ENCODE assay signal across 30 mouse cellular contexts in the genomic region with DNA sequence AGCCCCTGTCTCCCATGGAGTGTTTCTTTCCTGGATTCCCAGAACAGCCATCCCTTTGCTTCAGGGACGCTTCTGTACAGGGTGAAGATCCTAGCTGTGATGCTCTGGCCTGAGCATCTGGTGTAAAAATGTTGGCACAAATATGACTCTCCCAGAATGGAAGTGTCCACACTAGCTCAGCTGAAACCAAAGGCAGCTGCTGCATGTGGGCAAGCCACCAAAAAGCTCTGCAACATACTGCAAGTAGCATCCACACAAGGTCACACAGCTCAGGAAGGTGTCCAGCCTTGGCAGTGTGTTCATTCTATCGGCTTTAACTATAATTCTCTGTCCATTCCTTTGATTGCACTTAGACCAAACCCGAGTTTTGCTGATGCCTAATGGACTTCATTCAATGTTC. TPM values are rescaled to one million over a fixed set of nuclear protein-coding genes. Genes with fewer than 3 reads are reported as not detected.
DNase-seq lines count a peak whose midpoint lies in the region; ATAC-seq and TF ChIP-seq lines count a peak whose summit lies in the region.
"Had no signal": no experiment of that assay in that cellular context is flagged by ENCODE, and none has a peak within 500 bp of the region (broad histone marks: within the 10 kb centered on the region; RNA-seq: fewer than 3 reads in every experiment).

No protein-coding gene starts in this region.

- no peak overlapping the region for H3K27ac ChIP-seq in gastrocnemius, adult 2 months
- H3K27ac ChIP-seq in hindbrain, postnatal 0 days: no peak overlapping the region
- H3K27ac ChIP-seq in hindbrain, embryonic 14.5 days: no peak overlapping the region
- H3K27ac ChIP-seq in kidney, adult 2 months (ENCODE audit: insufficient read depth, low read depth, low read length): no peak overlapping the region
- H3K27ac ChIP-seq: embryonic facial prominence, embryonic 10.5 days; embryonic facial prominence, embryonic 15.5 days; forebrain, embryonic 12.5 days; kidney, embryonic 15.5 days; limb, embryonic 13.5 days; liver, embryonic 12.5 days; midbrain, embryonic 12.5 days; neural tube, embryonic 15.5 days had no signal

- 70% methylated on average over 3 of the region's 3 CpGs for WGBS in hindbrain, postnatal 0 days
- 88% methylated on average over 3 of the region's 3 CpGs for WGBS in hindbrain, embryonic 14.5 days
- 84% methylated on average over 3 of the region's 3 CpGs for WGBS in kidney, adult 2 months

- no peak overlapping the region for H3K4me3 ChIP-seq in gastrocnemius, adult 2 months
- no peak overlapping the region for H3K4me3 ChIP-seq in hindbrain, postnatal 0 days (ENCODE audit: low read length)
- H3K4me3 ChIP-seq in hindbrain, embryonic 14.5 days (replicated peaks; ENCODE audit: low read length): no peak overlapping the region
- no peak overlapping the region for H3K4me3 ChIP-seq in kidney, adult 2 months (ENCODE audit: insufficient read depth, low read depth, low read length)
- H3K4me3 ChIP-seq: embryonic facial prominence, embryonic 10.5 days; embryonic facial prominence, embryonic 15.5 days; forebrain, embryonic 12.5 days; kidney, embryonic 15.5 days; limb, embryonic 13.5 days; liver, embryonic 12.5 days; megakaryocyte, embryonic 14.5 days; midbrain, embryonic 12.5 days; neural tube, embryonic 15.5 days had no signal

- no peak overlapping the region for H3K9ac ChIP-seq in hindbrain, postnatal 0 days (replicated peaks; ENCODE audit: low read length)
- H3K9ac ChIP-seq in hindbrain, embryonic 14.5 days: no peak overlapping the region
- H3K9ac ChIP-seq: embryonic facial prominence, embryonic 15.5 days; forebrain, embryonic 12.5 days; kidney, embryonic 15.5 days; limb, embryonic 13.5 days; liver, embryonic 12.5 days; liver, postnatal 0 days; midbrain, embryonic 12.5 days; neural tube, embryonic 15.5 days had no signal

- H3K4me1 ChIP-seq in hindbrain, postnatal 0 days (ENCODE audit: insufficient read depth, low read length): no peaks in the 10 kb centered on the region
- no peaks in the 10 kb centered on the region for H3K4me1 ChIP-seq in hindbrain, embryonic 14.5 days (replicated peaks; ENCODE audit: control insufficient read depth, insufficient read depth, low read length)
- no peaks in the 10 kb centered on the region for H3K4me1 ChIP-seq in kidney, adult 2 months (ENCODE audit: control insufficient read depth, insufficient read depth, low read length)
- H3K4me1 ChIP-seq: embryonic facial prominence, embryonic 10.5 days; embryonic facial prominence, embryonic 15.5 days; forebrain, embryonic 12.5 days; kidney, embryonic 15.5 days; limb, embryonic 13.5 days; liver, embryonic 12.5 days; megakaryocyte, embryonic 14.5 days; midbrain, embryonic 12.5 days; neural tube, embryonic 15.5 days had no signal

- H3K4me2 ChIP-seq in hindbrain, postnatal 0 days (ENCODE audit: low read depth, low read length): no peak overlapping the region
- no peak overlapping the region for H3K4me2 ChIP-seq in hindbrain, embryonic 14.5 days (replicated peaks)
- H3K4me2 ChIP-seq: embryonic facial prominence, embryonic 15.5 days; forebrain, embryonic 12.5 days; kidney, embryonic 15.5 days; limb, embryonic 13.5 days; liver, embryonic 12.5 days; midbrain, embryonic 12.5 days; neural tube, embryonic 15.5 days had no signal

- 0 out of 2 replicates have a peak, but pooled peaks have one; percentile 18 for ATAC-seq in hindbrain, postnatal 0 days
- ATAC-seq in hindbrain, embryonic 14.5 days (ENCODE audit: low FRiP score): no peak
- ATAC-seq: intestine, postnatal 0 days; liver, embryonic 12.5 days; liver, postnatal 0 days had no signal

- no peak for TF ChIP-seq CTCF in gastrocnemius, adult 2 months (IDR thresholded peaks at IDR 0.05)
- TF ChIP-seq CTCF in hindbrain, postnatal 0 days (IDR thresholded peaks at IDR 0.05; ENCODE audit: low read depth): no peak
- TF ChIP-seq CTCF in kidney, adult 2 months (conservative IDR thresholded peaks at IDR 0.05; ENCODE audit: insufficient read depth, insufficient read length, low read depth, low read length): no peak

- DNase-seq in gastrocnemius, postnatal 10 days: peak; percentile 31
- no peak for DNase-seq in gastrocnemius, adult 2 months
- peak; percentile 64 for DNase-seq in hindbrain, postnatal 0 days (ENCODE audit: low spot score)
- no peak for DNase-seq in hindbrain, embryonic 14.5 days (ENCODE audit: low spot score)
- peak; percentile 54 for DNase-seq in adipocyte (ENCODE audit: low spot score)
- DNase-seq in testis, postnatal 14 days (ENCODE audit: low spot score): peak; percentile 29
- DNase-seq in kidney, adult 2 months: no peak
- DNase-seq: adrenal gland, postnatal 25 days; cerebellum, adult 2 months; cerebellum, postnatal 25 days; kidney, postnatal 25 days; liver, postnatal 0 days; lung, postnatal 4 days; retina, postnatal 1 day; right cerebral cortex, postnatal 25 days; spleen, adult 18-20 months; thymus, adult 2 months; thymus, postnatal 36 days had no signal

- intact Hi-C loops in gastrocnemius, adult 2 months (cut with DNase I): no loop called here

- H3K27me3 ChIP-seq in hindbrain, postnatal 0 days (ENCODE audit: insufficient read depth, low read length): no peaks in the 10 kb centered on the region
- H3K27me3 ChIP-seq in hindbrain, embryonic 14.5 days (ENCODE audit: control insufficient read depth, insufficient read depth, low read length): no peaks in the 10 kb centered on the region
- no peaks in the 10 kb centered on the region for H3K27me3 ChIP-seq in kidney, adult 2 months (replicated peaks; ENCODE audit: control insufficient read depth, insufficient read depth, low read length)
- H3K27me3 ChIP-seq: embryonic facial prominence, embryonic 15.5 days; forebrain, embryonic 12.5 days; kidney, embryonic 15.5 days; limb, embryonic 13.5 days; liver, embryonic 12.5 days; midbrain, embryonic 12.5 days; neural tube, embryonic 15.5 days had no signal

- H3K36me3 ChIP-seq in hindbrain, postnatal 0 days (ENCODE audit: insufficient read depth, low read length): no peaks in the 10 kb centered on the region
- H3K36me3 ChIP-seq in hindbrain, embryonic 14.5 days (replicated peaks; ENCODE audit: control insufficient read depth, insufficient read depth): no peaks in the 10 kb centered on the region
- no peaks in the 10 kb centered on the region for H3K36me3 ChIP-seq in kidney, adult 2 months (ENCODE audit: control insufficient read depth, insufficient read depth, low read length)
- H3K36me3 ChIP-seq: embryonic facial prominence, embryonic 10.5 days; embryonic facial prominence, embryonic 15.5 days; forebrain, embryonic 12.5 days; kidney, embryonic 15.5 days; limb, embryonic 13.5 days; liver, embryonic 12.5 days; midbrain, embryonic 12.5 days; neural tube, embryonic 15.5 days had no signal

- no peak for TF ChIP-seq POLR2A in kidney, adult 2 months (IDR thresholded peaks at IDR 0.05; ENCODE audit: low read depth, low read length)

- no peaks in the 10 kb centered on the region for H3K9me3 ChIP-seq in hindbrain, postnatal 0 days (ENCODE audit: low read length)
- 0 out of 2 replicates have a peak, but pooled peaks cover 3% of the 10 kb centered on the region for H3K9me3 ChIP-seq in hindbrain, embryonic 14.5 days (ENCODE audit: control insufficient read depth, low read length)
- H3K9me3 ChIP-seq: embryonic facial prominence, embryonic 10.5 days; embryonic facial prominence, embryonic 15.5 days; forebrain, embryonic 12.5 days; kidney, embryonic 15.5 days; limb, embryonic 13.5 days; liver, embryonic 12.5 days; midbrain, embryonic 12.5 days; neural tube, embryonic 15.5 days had no signal

RNA-seq across cellular contexts. Expression of gene Kif5c, which starts 38.5 kb away (rescaled TPM):
- 1 to 10 TPM; 1.1 to 1.5 TPM for total RNA-seq in gastrocnemius, postnatal 10 days (2021)
- total RNA-seq in gastrocnemius, adult 2 months (2021): under 1 TPM; 0.10 to 0.20 TPM
- total RNA-seq in hindbrain, postnatal 0 days (2014; rRNA removed): 262 and 290 TPM in 2 replicates
- polyA plus RNA-seq in hindbrain, postnatal 0 days (2015; fragmentation: Nextera tagmentation; extraction: Ambion mirVana): 145 and 151 TPM in 2 replicates
- polyA plus RNA-seq in hindbrain, embryonic 14.5 days (2014; fragmentation: Nextera tagmentation; extraction: Ambion mirVana): 224 and 233 TPM in 2 replicates
- 0.45 and 0.58 TPM in 2 replicates for polyA plus RNA-seq in kidney, adult 2 months (2012; rRNA removed)
- total RNA-seq: granulocyte monocyte progenitor cell, adult 5-6 weeks; monocyte, adult 5-6 weeks had no signal

Comparison
In these comparisons a context has a peak if more than half of its experiments do, and no peak if none do; other contexts are left out.
1. DNase-seq: peak in gastrocnemius, postnatal 10 days (single experiment), hindbrain, postnatal 0 days (single experiment), adipocyte (single experiment) and testis, postnatal 14 days (single experiment); none in gastrocnemius, adult 2 months (single experiment), hindbrain, embryonic 14.5 days (single experiment) and kidney, adult 2 months (single experiment).
2. RNA of gene Kif5c, which starts 38.5 kb away (total RNA-seq): 262 to 290 TPM in hindbrain, postnatal 0 days; 1.1 to 1.5 TPM in gastrocnemius, postnatal 10 days and 0.10 to 0.20 TPM in gastrocnemius, adult 2 months; every median in the first group is over 100 times any median in the second.